Mouse (Mus musculus): Measurements from ENCODE around the gene Tex21.

The Tex21 gene

GRCm38 (mm10) chr12:76246646-76247045 lies at the start of gene Tex21:
Tex21 (minus strand) TSS chr12:76246746.
- DNase-seq (ENCODE audit: low spot score) = no peak

- no peak for DNase-seq (ENCODE audit: low spot score)
Observed at GRCm38 (mm10) chr12:76293192-76293591, 46.6 kb upstream of the Tex21 start.

GRCm38 (mm10) chr12:76290271-76290670 lies 43.7 kb upstream of the Tex21 start:
- no peak for DNase-seq (ENCODE audit: low spot score)

- no peak for DNase-seq (ENCODE audit: low spot score)
Observed at GRCm38 (mm10) chr12:76289428-76289827, 42.9 kb upstream of the Tex21 start.

GRCm38 (mm10) chr12:76288494-76288893 lies 41.9 kb upstream of the Tex21 start:
- DNase-seq (ENCODE audit: low spot score) = no peak

- no peak for DNase-seq (ENCODE audit: low spot score)
Observed at GRCm38 (mm10) chr12:76287986-76288385, 41.4 kb upstream of the Tex21 start.

GRCm38 (mm10) chr12:76285418-76285817 lies 38.9 kb upstream of the Tex21 start:
- no peak for DNase-seq (ENCODE audit: low spot score)

- no peak for DNase-seq (ENCODE audit: low spot score)
Observed at GRCm38 (mm10) chr12:76282532-76283173, 36.1 kb upstream of the Tex21 start.

- DNase-seq (ENCODE audit: low spot score) = no peak
Observed at GRCm38 (mm10) chr12:76282132-76282531, 35.6 kb upstream of the Tex21 start.

- no peak for DNase-seq (ENCODE audit: low spot score)
Observed at GRCm38 (mm10) chr12:76281111-76281660, 34.6 kb upstream of the Tex21 start.

- DNase-seq (ENCODE audit: low spot score) = no peak
Observed at GRCm38 (mm10) chr12:76280556-76280955, 34.0 kb upstream of the Tex21 start.

GRCm38 (mm10) chr12:76278209-76278608 lies 31.7 kb upstream of the Tex21 start:
- no peak for DNase-seq (ENCODE audit: low spot score)

- DNase-seq (ENCODE audit: low spot score) = no peak
Observed at GRCm38 (mm10) chr12:76272610-76273524, 26.3 kb upstream of the Tex21 start.

- DNase-seq (ENCODE audit: low spot score) = no peak
Observed at GRCm38 (mm10) chr12:76271516-76271915, 25.0 kb upstream of the Tex21 start.

- no peak for DNase-seq (ENCODE audit: low spot score)
Observed at GRCm38 (mm10) chr12:76269196-76269595, 22.6 kb upstream of the Tex21 start.

GRCm38 (mm10) chr12:76268686-76269085 lies 22.1 kb upstream of the Tex21 start:
- DNase-seq (ENCODE audit: low spot score) = no peak

GRCm38 (mm10) chr12:76266875-76267274 lies 20.3 kb upstream of the Tex21 start:
- DNase-seq (ENCODE audit: low spot score) = no peak

- DNase-seq (ENCODE audit: low spot score) = no peak
Observed at GRCm38 (mm10) chr12:76265001-76265400, 18.5 kb upstream of the Tex21 start.

GRCm38 (mm10) chr12:76264325-76264965 lies 17.9 kb upstream of the Tex21 start:
- DNase-seq (ENCODE audit: low spot score) = no peak

- no peak for DNase-seq (ENCODE audit: low spot score)
Observed at GRCm38 (mm10) chr12:76263876-76264275, 17.3 kb upstream of the Tex21 start.

- no peak for DNase-seq (ENCODE audit: low spot score)
Observed at GRCm38 (mm10) chr12:76262918-76263317, 16.4 kb upstream of the Tex21 start.

GRCm38 (mm10) chr12:76261556-76261955 lies 15.0 kb upstream of the Tex21 start:
- no peak for DNase-seq (ENCODE audit: low spot score)

- DNase-seq (ENCODE audit: low spot score) = no peak
Observed at GRCm38 (mm10) chr12:76260673-76261072, 14.1 kb upstream of the Tex21 start.

Measured in urinary bladder, postnatal 10 days (tissue).